Mouse (Mus musculus) gastrocnemius, adult 2 months (tissue): ENCODE data around the gene Zbtb21. TPM values are rescaled to one million over a fixed set of nuclear protein-coding genes. Genes with fewer than 3 reads are reported as not detected.
"Not testable (repeated sequence)": the region's sequence is repeated elsewhere in the genome, so short reads cannot be mapped to it uniquely, and the experiment has no call there.

ENCODE experiments used
- DNase-seq: peaks from one replicate; pipeline ENCODE4 v3.0.0; 2022
- H3K27ac ChIP-seq: fragments of 200-600 bp; 2 replicates; pipeline ENCODE4 v1.8.1; 2022; ENCODE audit warnings: mild to moderate bottlenecking
- H3K4me3 ChIP-seq: fragments of 200-600 bp; 2 replicates; pipeline ENCODE4 v1.8.1; 2022; ENCODE audit warnings: mild to moderate bottlenecking, moderate library complexity
- CTCF ChIP-seq: fragments of 200-600 bp; IDR thresholded peaks from 2 replicates; pipeline ENCODE4 v1.8.1; 2022; ENCODE audit warnings: antibody characterized with exemption, mild to moderate bottlenecking, moderate library complexity
- intact Hi-C: fragments of 180-260 bp; cut with DNase I; formaldehyde crosslinking; loops from one replicate; pipeline ENCODE4 v1.15.1; 2025
- total RNA-seq, 2 experiments: library from RNA; stranded (reverse); gene quantifications; 2 replicates each; pipeline ENCODE4 v1.2.3; 2021

The Zbtb21 gene
- total RNA-seq, 2 experiments from 2014 or later, result 7.4 to 9.1 TPM

DNA sequence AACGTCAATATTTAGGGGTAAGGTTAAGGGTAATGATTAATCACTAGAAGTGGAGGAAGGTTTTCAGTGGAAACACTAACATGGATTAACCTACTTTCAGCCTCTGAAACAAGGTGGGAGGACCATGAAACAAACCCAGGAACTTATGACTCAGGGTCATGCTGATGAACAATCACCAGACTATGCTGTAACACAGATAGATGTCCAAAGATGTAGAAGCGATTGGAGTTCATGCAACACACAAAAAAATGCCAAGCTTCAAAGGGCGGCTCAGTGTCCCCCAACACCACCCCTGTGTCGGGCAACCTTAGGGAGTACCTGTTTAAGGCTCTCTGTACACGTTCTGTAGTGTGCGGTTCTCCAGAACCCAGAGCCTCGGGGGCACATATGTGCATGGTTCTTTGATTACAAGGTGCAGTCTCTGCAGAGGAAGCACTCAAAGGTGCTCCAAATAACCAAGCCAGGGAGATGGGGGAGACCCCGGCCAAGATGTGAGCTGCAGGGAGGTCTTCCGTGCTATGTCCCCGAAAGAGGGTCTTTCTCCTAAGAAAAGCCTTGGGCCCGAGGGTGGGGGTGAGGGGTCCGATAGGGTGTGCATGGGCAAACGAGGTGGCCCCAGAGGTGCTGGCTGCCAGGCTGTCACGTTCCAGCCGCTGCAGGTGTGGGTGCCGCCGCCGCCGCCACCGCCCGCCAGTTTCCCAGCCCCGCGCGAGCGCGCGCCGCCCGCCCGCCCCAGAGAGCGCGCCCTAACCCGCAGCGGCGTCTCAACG, 856 bp downstream of the Zbtb21 start:
- no peak for DNase-seq
- intact Hi-C loops, result loop anchor here (1.0 to 10.0 kb wide), 4 partner anchors 35 to 157 kb away; partner anchors contain the start of genes B230307C23Rik and Prdm15
- H3K4me3 ChIP-seq, result peak overlapping the region; percentile 90
- peak overlapping the region; percentile 99 for H3K27ac ChIP-seq
- TF ChIP-seq CTCF, result no peak

- intact Hi-C loops, result loop anchor here (5.0 to 10.0 kb wide), 2 partner anchors 108 to 156 kb away; partner anchors contain the start of gene Prdm15
- Histone ChIP-seq H3K4me3 (no peak overlapping the region), H3K27ac (peak overlapping the region; percentile 99; the same call in 1 of the 2 replicates)
- no peak for DNase-seq
- no peak for TF ChIP-seq CTCF
These were observed 2.1 kb downstream of the Zbtb21 start for GRCm38 (mm10) chr16:97960348-97960747.

- intact Hi-C loops, result no loop called here
- no peak overlapping the region for H3K27ac ChIP-seq
These were observed 3.9 kb downstream of the Zbtb21 start for GRCm38 (mm10) chr16:97958401-97958973.

GRCm38 (mm10) chr16:97957626-97958025, 4.8 kb downstream of the Zbtb21 start:
- intact Hi-C loops, result no loop called here
- Histone ChIP-seq H3K4me3 (no peak overlapping the region), H3K27ac (no peak overlapping the region)
- DNase-seq, result no peak
- TF ChIP-seq CTCF, result no peak

More at GRCm38 (mm10) chr16:97958401-97958973, 3.9 kb downstream of the Zbtb21 start:
- TF ChIP-seq CTCF, result no peak
- DNase-seq, result no peak
- H3K4me3 ChIP-seq, result no peak overlapping the region

DNA sequence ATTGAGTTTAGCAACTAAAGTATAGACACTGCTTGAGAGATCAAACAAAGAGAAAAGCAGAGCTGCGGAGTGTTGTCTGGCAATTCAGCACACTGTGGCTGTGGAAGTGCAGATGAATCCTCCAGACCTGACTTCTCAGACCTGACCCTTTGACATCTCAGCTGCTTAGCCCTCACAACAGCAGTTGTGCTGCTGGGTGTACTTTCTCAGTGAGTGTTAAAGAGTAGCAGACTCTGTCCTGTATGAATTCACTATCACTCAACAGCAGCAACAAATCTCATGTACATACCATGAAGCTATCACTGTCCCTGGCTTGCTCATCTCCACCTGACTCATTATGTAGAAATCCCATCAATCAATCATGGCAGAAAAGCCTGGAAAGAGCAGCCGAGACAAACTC, 6.4 kb downstream of the Zbtb21 start:
- Histone ChIP-seq H3K27ac (no peak overlapping the region), H3K4me3 (no peak overlapping the region)
- no peak for DNase-seq
- intact Hi-C loops, result no loop called here
- TF ChIP-seq CTCF, result no peak

DNA sequence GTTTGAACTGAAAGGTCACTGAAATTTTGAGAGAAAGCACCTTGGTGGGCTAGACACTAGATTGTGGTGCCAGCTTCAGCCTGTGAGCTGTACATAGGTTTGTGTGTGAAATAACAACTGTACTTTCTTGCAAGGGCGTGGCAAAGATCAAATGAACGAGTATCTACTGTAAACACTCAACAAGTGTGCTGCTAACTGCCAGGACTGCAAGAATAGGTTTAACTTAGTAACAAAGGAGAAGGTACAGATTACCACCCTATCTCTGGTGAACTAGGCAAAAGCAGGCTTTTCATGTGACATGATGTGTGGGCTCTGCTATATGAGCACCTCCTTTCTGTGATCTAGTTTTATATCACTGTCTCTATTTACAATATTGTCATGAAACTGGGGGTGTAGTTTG, 9.1 kb downstream of the Zbtb21 start:
- DNase-seq, result no peak
- no peak for TF ChIP-seq CTCF
- H3K4me3 ChIP-seq, result no peak overlapping the region
- intact Hi-C loops, result no loop called here
- H3K27ac ChIP-seq, result no peak overlapping the region

DNA sequence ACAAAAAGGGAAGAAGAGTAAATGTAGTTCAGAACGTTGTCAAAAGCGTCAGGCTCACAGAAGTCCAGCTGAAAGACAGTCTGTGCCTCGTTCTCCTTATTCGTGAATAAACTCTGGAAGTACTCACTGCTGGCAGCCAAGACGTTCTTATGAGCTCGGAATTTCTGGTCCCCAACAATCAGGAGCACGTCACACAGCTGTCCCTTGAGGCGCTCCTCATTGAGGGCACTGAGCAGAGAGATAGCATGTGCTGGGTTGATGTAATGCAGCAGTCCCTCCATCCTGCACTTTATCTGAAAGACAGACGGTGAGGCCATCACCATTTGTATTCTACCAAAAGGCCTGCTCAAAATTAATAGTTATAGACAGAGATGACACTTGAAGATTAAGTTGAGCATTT, 9.6 kb downstream of the Zbtb21 start:
- DNase-seq, result no peak
- Histone ChIP-seq H3K27ac (no peak overlapping the region), H3K4me3 (no peak overlapping the region)
- no peak for TF ChIP-seq CTCF
- intact Hi-C loops, result no loop called here

- no peak for TF ChIP-seq CTCF
- Histone ChIP-seq H3K4me3 (no peak overlapping the region), H3K27ac (no peak overlapping the region)
- intact Hi-C loops, result no loop called here
- DNase-seq, result no peak
These were observed 10.1 kb downstream of the Zbtb21 start for GRCm38 (mm10) chr16:97952371-97952770.

DNA sequence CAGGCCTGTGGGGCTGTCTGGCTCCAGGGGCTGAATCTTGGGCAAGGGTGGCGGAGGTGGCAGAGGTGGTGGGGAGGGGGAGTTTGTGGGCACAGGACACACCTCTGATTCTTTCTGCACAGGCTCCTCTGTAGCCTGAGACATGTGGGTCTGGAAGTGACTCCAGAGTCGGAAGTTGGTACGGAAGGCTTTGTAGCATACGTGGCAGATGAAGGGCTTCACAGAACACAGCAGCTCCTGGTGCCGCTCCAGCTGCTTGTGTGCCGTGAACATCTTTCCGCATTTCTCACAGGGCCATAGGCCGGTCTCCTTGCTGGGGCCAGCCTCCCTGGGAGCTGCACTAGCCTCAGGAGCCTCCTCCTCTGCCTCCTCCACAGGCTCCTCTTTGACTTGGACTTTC, 12.4 kb downstream of the Zbtb21 start:
- DNase-seq, result no peak
- H3K27ac ChIP-seq, result no peak overlapping the region
- TF ChIP-seq CTCF, result no peak
- intact Hi-C loops, result no loop called here
- H3K4me3 ChIP-seq, result no peak overlapping the region

DNA sequence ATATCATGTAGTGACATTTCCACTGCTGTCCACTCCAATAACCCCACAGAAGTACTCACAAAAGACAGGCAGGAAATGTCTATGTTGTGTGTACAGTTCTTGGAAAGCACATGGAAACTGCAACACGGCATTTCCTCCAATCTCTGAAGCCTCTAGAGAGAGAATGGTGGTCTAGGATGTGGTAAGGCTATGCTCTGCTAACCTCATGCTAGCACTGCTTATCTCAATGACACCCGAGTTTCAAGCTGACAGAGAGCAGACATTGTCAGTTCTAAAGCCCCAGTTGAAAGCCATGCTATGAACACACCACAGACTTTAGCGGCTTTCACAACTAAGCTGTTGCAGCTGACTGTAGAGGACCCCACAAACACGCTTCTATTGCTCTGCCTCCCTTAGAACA, 13.6 kb downstream of the Zbtb21 start:
- no peak for TF ChIP-seq CTCF
- Histone ChIP-seq H3K4me3 (no peak overlapping the region), H3K27ac (no peak overlapping the region)
- intact Hi-C loops, result no loop called here
- DNase-seq, result no peak

- intact Hi-C loops, DNase-seq, H3K27ac ChIP-seq, H3K4me3 ChIP-seq: not testable (repeated sequence)
These were observed 15.4 kb downstream of the Zbtb21 start for GRCm38 (mm10) chr16:97946993-97947392.

GRCm38 (mm10) chr16:97941844-97942243, 20.6 kb downstream of the Zbtb21 start:
- no peak overlapping the region for H3K4me3 ChIP-seq
- H3K27ac ChIP-seq, result no peak overlapping the region
- intact Hi-C loops, result no loop called here
- DNase-seq, result no peak
- TF ChIP-seq CTCF, result no peak

- no peak overlapping the region for H3K27ac ChIP-seq
- DNase-seq, result no peak
- no peak overlapping the region for H3K4me3 ChIP-seq
- no peak for TF ChIP-seq CTCF
- intact Hi-C loops, result no loop called here
These were observed 21.9 kb downstream of the Zbtb21 start for GRCm38 (mm10) chr16:97940471-97940973.
